Mouse (Mus musculus) E14TG2a.4 (cell line): ENCODE data around the gene Sarnp.

Experiments
- CTCF ChIP-seq: conservative IDR thresholded peaks from 2 replicates; pipeline ENCODE4 v1.5.1; 2014; ENCODE audit warnings: low read length
- NANOG ChIP-seq: IDR thresholded peaks from 2 replicates; pipeline ENCODE4 v1.6.1; 2014; ENCODE audit warnings: borderline replicate concordance, low read length, mixed read lengths

GRCm38 (mm10) chr10:128901409-128901808 lies 84.3 kb downstream of the Sarnp start:
- no peak for TF ChIP-seq CTCF
- TF ChIP-seq NANOG, result no peak
